Mouse (Mus musculus): ENCODE results near the gene Fam131b. TPM values are rescaled to one million over a fixed set of nuclear protein-coding genes. Genes with fewer than 3 reads are reported as not detected.
A peak's percentile ranks its signal among the peaks of the same experiment; 100 is the strongest.

Fam131b gene
- total RNA-seq, 2 experiments from 2014 or later = 1.2 to 1.6 TPM

DNA sequence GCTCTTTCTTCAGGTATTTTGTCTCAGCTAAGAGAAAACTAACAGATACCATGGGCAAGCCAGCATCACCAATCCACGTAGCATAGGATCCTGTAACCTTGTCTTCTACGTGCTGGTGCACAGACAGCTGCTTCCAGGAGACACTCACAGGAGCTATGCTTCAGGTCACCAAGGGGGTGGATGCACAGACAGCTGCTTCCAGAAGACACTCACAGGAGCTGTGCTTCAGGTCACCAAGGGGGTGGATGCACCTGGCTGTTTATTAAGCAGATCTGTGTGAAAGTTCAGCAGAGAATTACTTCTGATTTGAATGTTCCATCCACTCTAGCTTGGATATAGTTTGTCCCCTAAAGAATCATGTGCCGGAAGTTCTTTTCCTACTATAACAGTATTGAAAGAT, 6.5 kb upstream of the Fam131b start:
- intact Hi-C loops (cut with DNase I) = no loop called here
- no peak for DNase-seq

GRCm38 (mm10) chr6:42330216-42330615, 5.8 kb upstream of the Fam131b start:
- intact Hi-C loops (cut with DNase I) = no loop called here
- no peak for DNase-seq

DNA sequence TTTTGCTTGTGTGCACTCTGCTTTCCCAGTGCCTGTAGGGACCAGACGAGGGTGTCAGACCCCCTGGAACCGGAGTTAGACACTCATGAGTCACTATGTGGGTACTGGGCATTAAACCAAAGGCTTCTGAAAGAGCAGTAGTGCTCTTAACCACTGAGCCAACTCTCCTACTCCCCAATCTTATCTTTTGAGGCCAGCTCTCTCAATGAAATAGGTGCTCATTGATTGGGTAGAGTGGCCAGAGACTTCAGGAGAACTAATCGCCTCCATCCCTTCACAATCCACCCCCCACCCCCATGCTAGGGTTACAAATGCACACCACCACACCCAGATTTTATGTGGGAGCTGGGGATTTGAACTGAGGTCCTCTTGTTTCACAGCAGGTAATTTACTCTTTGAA, 4.3 kb upstream of the Fam131b start:
- intact Hi-C loops (cut with DNase I) = loop anchor here (10.0 kb wide), 1 partner anchor 564 kb away; no protein-coding TSS in a partner anchor
- no peak for DNase-seq

- DNase-seq = no peak
- intact Hi-C loops (cut with DNase I) = loop anchor here (10.0 kb wide), 1 partner anchor 562 kb away; no protein-coding TSS in a partner anchor
These were observed 2.1 kb upstream of the Fam131b start for GRCm38 (mm10) chr6:42326509-42326908.

DNA sequence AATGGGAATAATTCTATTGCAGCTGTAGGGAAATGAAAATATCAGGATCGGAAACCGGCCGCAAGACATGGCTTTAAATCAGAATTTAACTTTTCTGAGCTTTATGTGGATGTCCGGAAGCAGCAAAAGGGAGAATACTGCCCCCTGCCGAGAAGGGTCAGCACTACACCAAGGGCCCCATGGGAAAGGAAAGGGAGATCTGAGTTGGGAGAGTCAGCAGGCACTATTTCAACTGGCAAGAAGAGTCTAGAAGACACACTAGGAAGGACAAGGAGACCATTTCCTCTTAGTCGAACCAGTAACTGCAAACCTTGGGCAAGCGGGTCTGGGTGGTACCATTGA, 796 bp upstream of the Fam131b start:
- intact Hi-C loops (cut with DNase I) = loop anchor here (2.0 to 10.0 kb wide), 2 partner anchors 96 to 560 kb away; no protein-coding TSS in a partner anchor
- peak; percentile 85 to 92 for DNase-seq

- intact Hi-C loops (cut with DNase I) = loop anchor here (2.0 to 10.0 kb wide), 4 partner anchors 57 to 559 kb away; no protein-coding TSS in a partner anchor
- peak; percentile 24 to 28 for DNase-seq
These were observed 369 bp downstream of the Fam131b start for GRCm38 (mm10) chr6:42324067-42324481.

DNA sequence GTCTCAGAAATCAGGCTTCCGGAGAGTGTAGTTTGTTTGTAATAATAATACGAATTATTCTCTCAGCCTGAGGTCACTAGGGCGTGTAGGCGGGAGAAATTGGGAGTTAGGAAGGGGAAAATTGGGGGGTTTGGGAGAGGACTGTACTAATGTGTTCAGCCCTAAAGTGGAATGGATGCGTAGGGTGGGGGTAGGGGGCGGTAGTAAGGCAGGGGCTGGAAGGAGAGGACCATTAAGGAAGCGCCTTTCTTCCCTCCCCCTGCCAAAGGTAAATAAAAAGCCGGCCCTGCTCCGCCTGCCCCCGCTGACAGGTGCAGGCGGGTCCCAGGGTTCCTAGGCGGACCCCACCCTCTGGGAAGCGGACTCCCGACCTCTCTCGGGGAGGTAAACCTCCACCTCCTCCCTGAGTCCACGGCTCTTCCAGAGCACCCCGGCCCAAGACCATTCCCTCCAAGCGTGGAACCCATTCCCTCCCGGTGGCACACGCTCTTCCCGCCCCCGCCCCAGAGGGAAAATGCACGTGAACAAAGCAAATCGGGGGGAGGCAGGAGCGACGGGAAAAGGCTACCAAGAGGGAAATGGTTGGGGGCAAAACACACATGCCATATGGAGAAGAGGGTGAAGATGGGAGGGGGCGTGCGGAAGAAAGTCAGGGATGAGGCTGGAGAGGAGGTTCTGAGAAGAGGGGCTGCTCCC, 924 bp downstream of the Fam131b start:
- intact Hi-C loops (cut with DNase I) = loop anchor here (2.0 to 10.0 kb wide), 4 partner anchors 56 to 559 kb away; no protein-coding TSS in a partner anchor
- DNase-seq = no peak

- DNase-seq = no peak
- intact Hi-C loops (cut with DNase I) = no loop called here
These were observed 6.2 kb downstream of the Fam131b start for GRCm38 (mm10) chr6:42318293-42318692.

- intact Hi-C loops (cut with DNase I) = no loop called here
These were observed 13.9 kb downstream of the Fam131b start for GRCm38 (mm10) chr6:42310427-42311053.

DNA sequence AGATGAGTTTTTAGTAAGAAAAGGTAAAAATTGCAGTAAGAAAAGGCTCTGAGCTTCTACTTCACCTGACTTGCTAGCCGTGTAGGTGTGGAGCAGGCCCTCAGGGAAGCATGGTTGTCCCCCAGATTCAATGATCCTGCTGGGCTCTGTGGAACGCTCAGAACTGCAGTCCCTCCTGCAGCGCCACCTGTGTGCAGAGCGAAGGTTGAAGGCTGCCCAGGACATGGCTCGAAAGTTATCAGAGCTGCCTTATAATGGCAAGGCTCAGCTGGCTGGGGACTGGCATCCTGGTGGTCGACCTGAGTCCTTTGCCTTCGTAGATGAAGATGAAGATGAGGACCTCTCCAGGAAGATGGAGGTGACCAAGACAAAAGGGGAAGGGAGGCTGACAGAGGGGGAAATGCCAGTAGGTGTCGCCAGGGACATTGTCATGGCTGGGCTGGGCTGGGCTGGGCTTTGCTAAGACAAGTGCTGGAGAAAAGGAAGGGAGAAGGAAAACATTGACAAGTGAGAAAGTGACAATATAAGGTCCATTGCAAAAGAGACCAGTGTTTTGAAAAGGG, 14.5 kb downstream of the Fam131b start:
- DNase-seq = peak; percentile 17 to 22
- intact Hi-C loops (cut with DNase I) = no loop called here

More at GRCm38 (mm10) chr6:42310427-42311053, 13.9 kb downstream of the Fam131b start:
- DNase-seq = no peak

DNA sequence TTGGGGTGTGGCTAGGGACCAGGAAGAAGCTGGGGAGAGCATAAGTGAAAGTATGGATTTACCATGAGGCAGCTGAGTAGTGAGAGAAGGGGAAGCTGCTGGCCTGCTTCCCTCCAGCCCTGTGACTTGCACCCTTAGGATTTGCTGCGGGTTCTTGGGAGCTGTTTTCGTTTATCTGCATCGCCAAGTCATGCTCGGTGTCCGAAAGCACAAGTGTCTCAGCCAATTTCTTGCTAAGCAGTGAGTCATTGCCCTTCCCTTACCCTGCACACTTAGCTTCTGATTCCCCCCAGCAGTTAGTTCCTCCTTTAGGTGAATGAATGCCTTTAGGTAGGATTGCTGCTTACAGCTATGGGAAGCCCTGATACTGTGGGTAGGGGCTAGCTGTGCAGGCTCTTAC, 25.1 kb downstream of the Fam131b start:
- intact Hi-C loops (cut with DNase I) = no loop called here
- no peak for DNase-seq

DNA sequence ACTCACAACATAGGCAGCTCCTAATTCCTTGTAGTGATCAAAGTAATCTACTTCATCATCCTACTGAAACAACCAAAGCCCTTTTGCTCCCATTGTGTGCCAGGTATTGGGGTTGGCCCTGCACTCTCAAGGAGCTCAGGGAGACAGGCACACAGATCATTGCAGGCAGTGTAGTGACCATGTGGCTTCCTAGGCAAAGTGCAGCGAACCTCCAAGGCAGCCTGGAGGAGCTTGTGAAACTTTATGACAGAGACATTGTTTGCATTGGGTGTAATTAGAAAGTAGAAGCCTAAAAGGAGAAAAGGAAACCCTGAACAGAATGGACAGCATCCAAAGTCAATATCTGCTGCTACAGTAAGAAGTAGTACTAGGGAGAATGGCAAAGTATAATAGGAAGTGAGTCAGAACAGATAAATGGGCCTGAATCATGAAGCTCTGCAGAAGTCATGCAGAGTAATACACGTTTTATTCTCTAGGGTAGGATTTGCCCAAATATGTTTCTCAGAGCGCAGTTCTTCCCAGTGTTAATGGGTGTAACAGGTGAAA, 28.8 kb downstream of the Fam131b start:
- DNase-seq = no peak
- intact Hi-C loops (cut with DNase I) = no loop called here

- no peak for DNase-seq
- intact Hi-C loops (cut with DNase I) = no loop called here
These were observed 31.1 kb downstream of the Fam131b start for GRCm38 (mm10) chr6:42293327-42293726.

- intact Hi-C loops (cut with DNase I) = no loop called here
- no peak for DNase-seq
These were observed 36.9 kb downstream of the Fam131b start for GRCm38 (mm10) chr6:42287562-42287961.

DNA sequence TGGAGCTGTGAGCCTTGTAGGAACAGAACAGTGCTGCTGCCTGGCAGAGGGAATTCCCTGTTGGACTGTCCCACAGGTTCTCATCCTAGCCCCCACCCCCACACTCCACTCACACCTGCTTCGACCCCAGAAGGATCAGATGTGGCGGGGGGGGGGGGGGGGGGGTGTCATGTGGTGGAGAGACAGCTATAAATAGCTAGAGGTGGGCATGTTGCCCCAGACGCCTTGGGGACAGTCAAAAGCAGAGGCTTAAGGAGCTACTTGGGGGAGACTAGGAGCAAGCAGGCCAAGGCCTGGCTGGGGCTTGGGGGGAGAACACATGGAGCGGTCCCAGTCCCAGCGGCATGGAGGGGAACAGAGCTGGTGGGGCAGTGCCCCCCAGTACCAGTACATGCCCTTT, 38.0 kb downstream of the Fam131b start, which contains the start of gene Clcn1:
Gene Clcn1 (plus strand): TSS at position 238 of the 400 bp plus-strand sequence.
- intact Hi-C loops (cut with DNase I) = no loop called here
- peak in 1 of 2 experiments; percentile 20 for DNase-seq

GRCm38 (mm10) chr6:42282865-42283528, 41.4 kb downstream of the Fam131b start:
- peak; percentile 47 to 64 for DNase-seq

GRCm38 (mm10) chr6:42276151-42276550, 48.3 kb downstream of the Fam131b start:
- no peak for DNase-seq
- intact Hi-C loops (cut with DNase I) = no loop called here

More at GRCm38 (mm10) chr6:42282865-42283528, 41.4 kb downstream of the Fam131b start:
- intact Hi-C loops (cut with DNase I) = no loop called here

GRCm38 (mm10) chr6:42270817-42271216, 53.6 kb downstream of the Fam131b start:
- intact Hi-C loops (cut with DNase I) = no loop called here
- no peak for DNase-seq

- intact Hi-C loops (cut with DNase I) = loop anchor here (2.0 to 10.0 kb wide), 5 partner anchors 57 to 661 kb away; partner anchors contain the start of genes Ephb6, Fam131b and Zyx
- no peak for DNase-seq
These were observed 58.8 kb downstream of the Fam131b start for GRCm38 (mm10) chr6:42265391-42266330.
